Mouse (Mus musculus) small intestine, adult 2 months (tissue): ENCODE measurements around the gene Aunip.

Experiments
- CTCF ChIP-seq: fragments of 200-500 bp; IDR thresholded peaks from 2 replicates; pipeline ENCODE4 v1.5.1; 2012; ENCODE audit warnings: low read depth, mild to moderate bottlenecking, control low read depth, inconsistent platforms, low read length, moderate library complexity, mixed read lengths; ENCODE audit not compliant: insufficient replicate concordance, insufficient read length; ENCODE audit errors: extremely low read depth
- POLR2A ChIP-seq: fragments of 200-500 bp; IDR thresholded peaks from 2 replicates; pipeline ENCODE4 v1.6.1; 2012; ENCODE audit warnings: low read depth, mild to moderate bottlenecking, control low read depth, inconsistent platforms, low read length, moderate library complexity

DNA sequence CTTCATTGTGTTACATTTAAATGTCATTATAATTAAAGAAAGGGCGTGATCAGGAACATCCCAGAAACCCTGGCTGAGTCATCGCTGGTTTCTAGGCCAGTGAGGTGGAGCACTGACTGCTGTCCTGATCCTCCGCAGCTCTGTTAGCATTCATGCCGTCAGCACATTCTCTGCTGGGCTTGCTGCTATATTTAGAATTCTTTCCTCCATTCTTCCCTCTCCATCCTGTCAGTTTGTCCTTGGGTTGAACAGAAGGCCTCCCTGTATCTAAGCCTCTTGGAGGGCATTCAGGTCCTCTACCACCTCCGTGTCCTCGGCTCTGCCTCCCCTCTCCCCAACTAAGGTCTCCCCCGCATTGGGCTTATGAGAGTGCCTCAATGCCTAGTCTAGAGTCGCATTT is 6.2 kb downstream of the Aunip start:
- TF ChIP-seq POLR2A (no peak), CTCF (no peak)
